Mouse (Mus musculus) heart, embryonic 11.5 days (tissue): ENCODE measurements around the gene Hsh2d. TPM values are rescaled to one million over a fixed set of nuclear protein-coding genes. Genes with fewer than 3 reads are reported as not detected.

Experiments used
- ATAC-seq: fragments of 200-750 bp; cut with Nextera tagmentation; replicated peaks from 2 replicates; pipeline ENCODE4 v1.8.0; 2017; ENCODE audit warnings: moderate library complexity; ENCODE audit not compliant: insufficient number of reproducible peaks, low FRiP score, low TSS enrichment
- H3K27ac ChIP-seq: fragments of 300-500 bp; sonication (generic); 2 replicates; pipeline ENCODE4 v1.5.1; 2014; ENCODE audit warnings: mild to moderate bottlenecking, low read depth, low read length
- H3K27me3 ChIP-seq: fragments of 300-500 bp; sonication (generic); 2 replicates; pipeline ENCODE4 v1.6.1; 2014; ENCODE audit warnings: mild to moderate bottlenecking, low read length, mixed read lengths; ENCODE audit not compliant: control insufficient read depth, insufficient read depth
- H3K36me3 ChIP-seq: fragments of 300-500 bp; sonication (generic); 2 replicates; pipeline ENCODE4 v1.6.1; 2014; ENCODE audit warnings: mild to moderate bottlenecking, low read length, moderate library complexity, mixed read lengths; ENCODE audit not compliant: control insufficient read depth, insufficient read depth
- H3K4me1 ChIP-seq: fragments of 300-500 bp; sonication (generic); 2 replicates; pipeline ENCODE4 v1.6.1; 2014; ENCODE audit warnings: low read length; ENCODE audit not compliant: control insufficient read depth, insufficient read depth
- H3K4me2 ChIP-seq: fragments of 300-500 bp; sonication (generic); 2 replicates; pipeline ENCODE4 v1.6.1; 2014; ENCODE audit warnings: mild to moderate bottlenecking, moderate library complexity
- H3K4me3 ChIP-seq: fragments of 300-500 bp; sonication (generic); 2 replicates; pipeline ENCODE4 v1.5.1; 2014; ENCODE audit warnings: low read depth, low read length
- H3K9ac ChIP-seq: fragments of 300-500 bp; sonication (generic); 2 replicates; pipeline ENCODE4 v1.6.1; 2014; ENCODE audit warnings: mild to moderate bottlenecking, low read depth, low read length, moderate library complexity
- H3K9me3 ChIP-seq: fragments of 300-500 bp; sonication (generic); replicated peaks from 2 replicates; pipeline ENCODE4 v1.6.1; 2016; ENCODE audit warnings: low read length; ENCODE audit not compliant: control insufficient read depth
- WGBS: fragments of 180-500 bp; shearing (Covaris S2); extraction: QIAGEN DNeasy Blood & Tissue Kit; methylation state at CpG from one replicate; pipeline ENCODE4 v1.1.7; 2014; ENCODE audit not compliant: insufficient replicate concordance; 5-methylcytosine and 5-hydroxymethylcytosine counted together
- polyA plus RNA-seq: library from polyadenylated mRNA; unstranded; fragments of >200 nt; fragmentation: Nextera tagmentation; extraction: Ambion mirVana; gene quantifications from 2 replicates; pipeline ENCODE4 v1.2.1, GENCODE M21; 2014

Hsh2d gene
- polyA plus RNA-seq, 1 experiment from 2014 or later = 0.11 TPM

- Histone ChIP-seq H3K9ac (no peak overlapping the region), H3K27me3 (0 out of 2 replicates have a peak, but pooled peaks cover 3% of the 10 kb centered on the region), H3K36me3 (peaks cover 15% of the 10 kb centered on the region), H3K9me3 (no peaks in the 10 kb centered on the region), H3K27ac (no peak overlapping the region), H3K4me3 (peak overlapping the region; percentile 91), H3K4me2 (peak overlapping the region; percentile 89), H3K4me1 (peaks cover 10% of the 10 kb centered on the region)
- 81% methylated on average over 4 of the region's 4 CpGs for WGBS
- no peak for ATAC-seq
These were observed 31.3 kb downstream of the Hsh2d start for GRCm38 (mm10) chr8:72220758-72221157.

GRCm38 (mm10) chr8:72222656-72223055, 33.2 kb downstream of the Hsh2d start:
- H3K27ac ChIP-seq = no peak overlapping the region
- peaks cover 15% of the 10 kb centered on the region for H3K36me3 ChIP-seq
- H3K4me3 ChIP-seq = no peak overlapping the region
- H3K9ac ChIP-seq = no peak overlapping the region
- no peak for ATAC-seq
- no peaks in the 10 kb centered on the region for H3K27me3 ChIP-seq
- peaks cover 10% of the 10 kb centered on the region for H3K4me1 ChIP-seq
- H3K9me3 ChIP-seq = no peaks in the 10 kb centered on the region
- 89% methylated on average over 5 of the region's 5 CpGs for WGBS
- H3K4me2 ChIP-seq = no peak overlapping the region

GRCm38 (mm10) chr8:72239499-72240402, 50.3 kb downstream of the Hsh2d start, which contains the start of gene Ap1m1:
Ap1m1 (plus strand) TSS chr8:72240018.
- no peaks in the 10 kb centered on the region for H3K27me3 ChIP-seq
- peak within 1 kb of the TSS; percentile 70 for H3K4me2 ChIP-seq
- H3K9ac ChIP-seq = peak within 1 kb of the TSS; percentile 75
- no peaks in the 10 kb centered on the region; the same call in 1 of the 2 replicates for H3K4me1 ChIP-seq
- ATAC-seq = peak; percentile 95
- H3K4me3 ChIP-seq = peak within 1 kb of the TSS; percentile 66
- under 1% methylated on average over 54 of the region's 54 CpGs for WGBS
- H3K27ac ChIP-seq = peak within 1 kb of the TSS; percentile 91
- no peaks in the 10 kb centered on the region for H3K9me3 ChIP-seq
- no peaks in the 10 kb centered on the region for H3K36me3 ChIP-seq

- Histone ChIP-seq H3K4me2 (peak overlapping the region; percentile 70), H3K4me1 (no peaks in the 10 kb centered on the region; the same call in 1 of the 2 replicates), H3K27ac (peak overlapping the region; percentile 91), H3K4me3 (peak overlapping the region; percentile 66), H3K9ac (peak overlapping the region; percentile 75), H3K36me3 (no peaks in the 10 kb centered on the region), H3K27me3 (no peaks in the 10 kb centered on the region), H3K9me3 (no peaks in the 10 kb centered on the region)
- WGBS = 2% methylated on average over 24 of the region's 24 CpGs
- no peak for ATAC-seq
These were observed 50.9 kb downstream of the Hsh2d start for GRCm38 (mm10) chr8:72240403-72240763.

GRCm38 (mm10) chr8:72240951-72241350, 51.5 kb downstream of the Hsh2d start:
- H3K9ac ChIP-seq = no peak overlapping the region

GRCm38 (mm10) chr8:72242226-72242625, 52.8 kb downstream of the Hsh2d start:
- WGBS = 94% methylated on average over 1 of the region's 1 CpGs
- ATAC-seq = no peak
- H3K27me3 ChIP-seq = no peaks in the 10 kb centered on the region
- H3K36me3 ChIP-seq = peaks cover 2% of the 10 kb centered on the region; the same call in 1 of the 2 replicates
- H3K9me3 ChIP-seq = no peaks in the 10 kb centered on the region
- H3K4me2 ChIP-seq = no peak overlapping the region
- no peak overlapping the region for H3K27ac ChIP-seq
- H3K4me3 ChIP-seq = no peak overlapping the region
- H3K4me1 ChIP-seq = no peaks in the 10 kb centered on the region; the same call in 1 of the 2 replicates
- H3K9ac ChIP-seq = no peak overlapping the region

More at GRCm38 (mm10) chr8:72240951-72241350, 51.5 kb downstream of the Hsh2d start:
- Histone ChIP-seq H3K36me3 (no peaks in the 10 kb centered on the region), H3K27me3 (no peaks in the 10 kb centered on the region), H3K4me3 (peak overlapping the region; percentile 66), H3K4me2 (peak overlapping the region; percentile 70), H3K27ac (no peak overlapping the region), H3K4me1 (no peaks in the 10 kb centered on the region; the same call in 1 of the 2 replicates), H3K9me3 (no peaks in the 10 kb centered on the region)
- ATAC-seq = no peak
- 71% methylated on average over 7 of the region's 7 CpGs for WGBS

GRCm38 (mm10) chr8:72244610-72245009, 55.2 kb downstream of the Hsh2d start:
- Histone ChIP-seq H3K27me3 (no peaks in the 10 kb centered on the region), H3K27ac (no peak overlapping the region), H3K4me2 (no peak overlapping the region), H3K9ac (no peak overlapping the region), H3K36me3 (peaks cover 2% of the 10 kb centered on the region; the same call in 1 of the 2 replicates), H3K9me3 (no peaks in the 10 kb centered on the region), H3K4me3 (no peak overlapping the region), H3K4me1 (no peaks in the 10 kb centered on the region; the same call in 1 of the 2 replicates)
- no peak for ATAC-seq
- 57% methylated on average over 2 of the region's 2 CpGs for WGBS
